Mouse (Mus musculus) kidney, adult 2 months (tissue): Measurements from ENCODE around the gene Sos1.

Source experiments
- CTCF ChIP-seq: fragments of 200-500 bp; conservative IDR thresholded peaks from 2 replicates; pipeline ENCODE4 v1.5.1; 2011; ENCODE audit warnings: low read depth, mild to moderate bottlenecking, control low read depth, low read length, moderate library complexity, mixed read lengths; ENCODE audit not compliant: insufficient read depth, insufficient read length
- POLR2A ChIP-seq: fragments of 200-500 bp; IDR thresholded peaks from one replicate; pipeline ENCODE4 v1.6.1; 2011; ENCODE audit warnings: low read depth, low read length, control low read depth

- TF ChIP-seq CTCF (no peak), POLR2A (no peak)
Observed at GRCm38 (mm10) chr17:80367276-80367675, 113.0 kb downstream of the Sos1 start.
